Mouse (Mus musculus) c-Kit-positive CD71-positive TER-119-negative erythroid progenitor cells, embryonic 14.5 days (primary cell): ENCODE data around the gene Ppp1r3c.

ENCODE experiments used
- DNase-seq: peaks from one replicate; pipeline ENCODE4 v3.0.0-alpha.2; 2013; ENCODE audit warnings: low read depth

Ppp1r3c gene

DNA sequence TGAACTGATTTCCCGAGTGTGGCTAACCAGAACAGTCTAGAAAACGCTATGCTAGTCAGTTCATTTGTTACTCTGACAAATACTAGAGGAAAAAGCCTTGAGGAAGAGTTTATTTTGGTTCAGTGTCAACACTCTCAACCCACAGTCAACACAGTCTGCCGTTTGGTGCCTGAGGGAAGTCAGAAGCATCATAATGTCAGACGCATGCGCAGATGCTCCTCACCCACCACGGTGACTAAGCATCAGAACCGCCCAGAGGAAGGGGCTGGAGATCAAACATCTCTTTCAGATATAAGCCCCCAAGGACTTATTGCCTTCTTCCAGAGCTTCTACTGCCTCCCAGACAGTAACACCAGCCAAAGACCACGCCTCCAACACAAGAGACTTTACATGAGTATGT is 15.3 kb downstream of the Ppp1r3c start:
- DNase-seq = no peak

DNA sequence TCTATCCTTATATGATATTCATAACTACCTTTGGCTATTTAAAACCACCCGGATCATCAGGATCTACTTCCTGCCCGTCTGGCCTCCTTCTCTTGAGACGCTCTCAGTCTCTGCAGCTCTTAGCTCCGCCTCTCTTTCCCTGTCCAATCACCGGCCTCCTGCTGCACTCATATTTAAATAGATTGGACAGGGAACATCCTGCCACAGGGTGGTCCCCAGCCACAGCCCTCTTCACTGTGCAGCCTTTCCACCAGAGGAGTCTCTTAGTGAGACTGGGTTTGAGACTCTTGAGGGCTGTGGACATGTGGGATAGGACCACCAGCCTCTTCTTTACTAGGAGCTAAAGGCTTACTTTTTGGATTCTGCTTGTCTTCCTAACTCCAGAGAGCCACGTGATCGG is 20.2 kb downstream of the Ppp1r3c start:
- no peak for DNase-seq

DNA sequence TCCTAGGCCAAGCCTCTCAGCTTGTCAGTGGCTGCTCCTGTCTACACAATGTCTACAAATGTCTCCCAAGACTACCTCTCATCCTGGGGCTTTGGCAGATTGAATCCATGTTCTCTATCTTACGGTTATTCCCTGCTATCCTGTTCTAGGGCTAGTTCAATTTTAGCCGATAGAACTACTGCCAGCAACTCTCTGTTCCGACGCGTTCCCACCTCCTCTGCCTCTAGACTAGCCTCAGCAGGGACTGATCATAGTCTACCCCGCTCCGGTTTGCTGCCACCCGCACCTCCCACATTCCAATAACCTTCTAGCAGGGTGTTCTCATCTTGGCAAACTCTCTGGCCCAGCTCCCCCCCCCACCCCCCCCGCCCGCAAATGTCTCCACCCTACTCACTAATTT is 20.9 kb downstream of the Ppp1r3c start:
- DNase-seq = no peak

DNA sequence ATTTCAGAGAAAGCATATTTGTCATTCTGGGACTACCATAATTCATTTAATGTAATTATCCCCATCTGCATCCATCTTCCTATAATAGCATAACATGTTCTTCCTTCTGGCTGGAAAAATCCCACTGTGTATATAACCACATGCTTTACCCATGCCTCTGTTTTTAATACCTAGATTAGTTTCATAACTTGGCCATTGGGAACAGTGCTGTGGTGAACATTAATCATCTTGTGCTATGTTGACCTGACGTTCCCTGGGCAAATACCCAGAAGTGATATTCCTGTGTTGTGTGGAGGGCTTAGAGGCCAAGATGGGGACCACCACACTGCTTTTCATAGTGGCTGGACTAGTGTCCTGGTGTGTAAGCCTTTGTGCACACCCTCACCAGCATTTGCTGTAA is 22.0 kb downstream of the Ppp1r3c start:
- DNase-seq = no peak

DNA sequence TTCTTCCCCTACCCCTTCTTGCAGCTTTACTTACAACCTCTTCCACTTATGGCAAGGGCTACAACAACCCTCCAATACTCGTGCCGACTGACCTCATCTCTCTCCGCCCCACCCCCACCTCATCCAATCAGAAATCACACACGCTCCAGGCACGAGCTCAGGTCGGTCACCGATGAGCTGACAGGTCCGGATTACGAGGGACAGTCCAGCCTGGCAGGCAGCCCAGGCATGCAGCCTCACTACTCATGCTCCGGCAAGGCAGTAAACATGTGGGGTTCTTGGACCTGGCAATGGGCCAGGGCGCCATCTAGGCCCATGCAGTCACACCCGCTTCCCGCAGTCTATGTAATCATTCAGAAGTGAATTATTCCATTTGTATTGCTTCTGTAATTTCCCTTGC is 23.4 kb downstream of the Ppp1r3c start:
- no peak for DNase-seq

DNA sequence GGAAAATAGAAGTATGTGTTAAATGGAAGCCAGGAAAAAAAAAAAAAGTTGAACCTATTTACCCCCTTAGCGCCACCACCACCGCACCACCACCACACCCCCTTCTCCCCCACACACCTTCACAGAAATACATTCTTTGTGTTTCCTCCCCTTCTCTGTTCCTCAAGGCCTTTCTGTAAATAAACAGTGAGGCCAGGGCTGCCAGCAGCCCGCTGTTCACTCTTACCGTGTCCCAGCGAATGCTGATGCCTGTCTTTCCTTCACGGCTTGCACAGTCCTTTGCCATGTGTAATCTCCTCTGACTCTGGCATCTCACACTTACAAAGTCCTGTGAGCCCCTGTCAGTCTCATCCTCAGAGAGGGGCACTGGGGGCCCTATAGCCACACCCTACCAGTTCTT is 30.3 kb downstream of the Ppp1r3c start:
- no peak for DNase-seq

DNA sequence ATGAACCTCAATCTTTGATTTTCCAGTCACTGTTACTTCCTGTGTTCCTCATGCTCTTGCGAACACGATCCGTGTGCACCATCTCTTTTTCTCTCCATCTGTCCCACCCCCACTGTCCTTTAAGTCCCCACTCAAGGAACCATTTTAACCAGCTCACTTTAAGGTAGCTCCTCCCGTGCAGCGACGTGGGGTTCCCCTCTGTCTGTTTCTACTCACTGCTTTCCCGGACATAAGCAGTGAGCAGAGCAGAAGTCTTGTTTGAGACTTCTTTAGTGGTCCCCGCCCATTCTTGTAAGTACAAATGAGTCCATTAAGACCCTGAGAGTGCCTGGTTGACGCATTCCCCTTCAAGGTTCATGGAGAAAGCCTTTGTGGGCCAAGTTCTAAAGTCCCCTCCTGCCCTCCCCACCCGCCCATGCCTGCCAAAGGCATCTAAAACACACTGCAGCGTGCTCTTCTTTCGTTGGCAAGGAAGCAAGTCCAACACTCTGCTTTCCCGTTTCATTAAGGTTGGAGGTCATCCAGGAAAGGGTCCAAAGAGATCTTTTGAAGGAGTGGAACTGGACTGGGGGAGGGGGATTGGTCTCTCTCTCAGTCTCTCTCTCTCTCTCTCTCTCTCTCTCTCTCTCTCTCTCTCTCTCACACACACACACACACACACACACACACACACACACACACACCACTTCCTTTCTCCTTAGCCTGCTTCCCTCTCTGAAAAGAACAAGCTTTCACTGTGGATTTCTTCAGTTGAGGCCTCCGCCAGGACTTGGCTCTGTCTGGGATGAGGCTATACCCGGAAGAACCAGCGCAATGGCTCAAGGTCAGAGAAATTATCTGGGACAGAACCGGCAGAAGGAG is 30.9 kb downstream of the Ppp1r3c start:
- DNase-seq = no peak

DNA sequence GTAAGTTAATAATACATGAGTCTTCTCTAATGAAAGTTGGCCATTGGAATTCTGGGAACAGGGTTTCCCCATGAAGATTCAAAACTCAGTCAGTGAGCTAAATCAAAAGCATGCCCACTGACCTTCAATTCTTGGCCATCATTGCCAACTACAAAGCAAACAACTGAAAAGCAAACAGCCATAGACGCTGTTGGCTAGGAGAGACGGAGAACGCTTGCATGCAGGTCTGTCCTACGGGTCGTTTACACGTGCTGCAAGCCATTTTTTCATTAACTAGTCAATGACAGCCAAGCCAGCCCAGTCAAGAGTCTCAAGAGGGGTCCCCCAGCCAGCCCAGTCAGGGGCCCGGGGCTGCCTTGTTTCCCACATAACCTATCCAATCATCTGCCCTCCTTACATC is 31.7 kb downstream of the Ppp1r3c start:
- no peak for DNase-seq

DNA sequence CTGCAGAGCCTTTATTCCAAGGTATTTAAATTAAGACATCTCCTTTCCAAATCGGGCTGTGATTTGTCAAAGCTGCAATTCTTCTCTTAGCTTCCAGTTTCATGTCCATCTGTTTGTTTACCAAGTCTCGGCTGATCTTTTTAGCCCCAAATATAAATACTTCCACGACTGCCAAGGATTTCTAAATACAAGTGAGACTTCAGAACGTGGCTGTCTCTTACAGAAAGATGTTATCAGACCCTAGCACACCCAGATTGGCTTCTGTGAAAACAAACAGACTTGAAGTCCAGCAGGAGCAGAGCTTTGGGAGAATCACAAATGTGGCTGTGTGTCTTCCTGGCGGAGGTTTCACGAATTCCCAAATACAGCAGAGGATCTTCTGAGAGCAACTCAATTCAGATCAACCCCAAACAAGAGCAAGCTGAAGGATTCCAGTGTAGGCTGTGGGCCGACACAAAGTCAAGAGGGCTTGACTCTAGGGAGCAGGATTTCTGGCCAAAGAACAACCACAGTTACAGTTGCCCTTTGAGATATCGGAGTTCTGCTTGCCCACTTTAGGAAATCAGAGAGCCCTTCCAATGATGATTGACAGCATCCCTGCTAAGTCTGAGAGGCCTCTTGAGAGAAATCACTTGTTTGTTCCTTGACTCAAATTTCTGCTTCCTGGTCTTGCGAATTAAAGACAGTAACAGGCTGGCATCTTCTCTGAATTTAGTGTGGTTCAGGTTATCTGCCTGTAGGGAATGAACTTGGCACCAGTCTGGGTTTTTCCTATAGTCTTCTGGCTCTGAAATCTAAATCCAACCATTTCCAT is 34.4 kb downstream of the Ppp1r3c start:
- no peak for DNase-seq

DNA sequence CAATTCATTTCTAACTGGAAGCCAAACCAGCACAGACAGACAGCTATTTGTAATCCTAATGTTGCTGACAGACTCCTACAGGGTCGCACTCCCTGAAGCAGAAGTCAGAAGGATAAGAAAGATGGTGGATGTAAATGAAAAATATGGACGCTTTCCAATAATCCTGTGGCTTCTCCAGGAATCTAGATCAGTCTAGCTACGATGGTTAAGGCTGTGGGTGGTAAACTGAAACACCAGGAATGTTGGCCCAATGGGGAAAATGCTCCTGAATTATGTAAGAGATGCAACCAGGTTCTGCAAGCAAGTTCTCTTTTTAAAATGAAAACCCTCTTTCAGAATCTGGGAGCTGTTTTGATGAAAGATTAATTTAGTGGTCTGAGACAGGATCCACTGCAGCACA is 35.1 kb downstream of the Ppp1r3c start:
- DNase-seq = no peak

DNA sequence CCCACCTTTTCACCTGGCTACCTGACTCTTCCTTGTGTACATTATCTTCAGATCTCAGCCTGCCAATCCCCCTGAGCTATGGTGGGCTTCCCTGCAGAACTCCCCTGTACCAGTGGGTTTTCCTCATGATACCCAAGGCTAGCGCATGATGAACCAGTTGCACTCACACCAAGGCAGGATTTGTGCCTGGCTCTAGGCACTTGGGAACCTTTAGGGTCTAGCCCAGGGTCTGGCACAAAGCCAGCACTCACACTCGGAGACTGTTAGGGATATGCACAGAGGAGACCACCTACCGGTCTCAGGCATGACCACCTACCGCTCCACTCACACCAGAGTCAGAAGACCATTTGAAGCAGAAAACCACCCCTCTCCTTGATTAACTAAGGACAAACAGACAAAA is 35.5 kb downstream of the Ppp1r3c start:
- DNase-seq = no peak

DNA sequence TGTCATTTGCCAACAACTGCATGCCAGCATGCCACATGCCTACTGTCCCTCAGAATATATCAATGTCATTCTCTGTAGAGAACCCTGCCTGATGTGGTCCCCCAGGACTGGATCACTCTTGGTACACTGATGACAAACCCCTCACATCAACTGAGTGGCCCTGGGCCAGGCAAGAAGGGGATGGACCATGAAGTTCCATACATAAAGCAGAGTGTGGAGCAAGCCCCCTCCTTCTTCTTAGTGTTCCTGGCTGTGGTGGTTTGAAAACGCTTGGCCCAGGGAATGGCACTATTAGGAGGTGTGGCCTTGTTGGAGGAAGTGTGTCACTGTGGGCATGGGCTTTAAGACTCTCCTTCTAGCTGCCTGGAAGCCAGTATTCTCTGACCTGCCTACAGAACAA is 37.3 kb downstream of the Ppp1r3c start:
- DNase-seq = no peak

DNA sequence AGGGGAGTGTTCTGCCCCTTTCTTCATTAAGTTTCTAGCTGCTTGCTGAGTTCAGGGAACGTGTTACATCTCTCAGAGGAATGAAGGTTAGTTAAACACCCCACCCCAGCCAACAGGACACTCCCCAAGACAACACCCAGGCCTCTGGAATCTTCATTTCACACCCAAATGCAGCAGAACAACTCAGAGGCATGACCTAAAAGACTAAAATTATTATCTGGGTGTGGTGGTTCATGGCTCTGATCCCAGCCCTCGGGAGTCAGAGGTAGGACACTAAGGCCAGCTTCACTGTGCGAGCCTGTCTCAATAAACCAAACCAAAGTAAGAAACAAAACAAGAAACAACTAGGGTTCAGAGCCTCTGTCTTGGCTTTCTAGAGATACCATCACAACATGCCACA is 38.3 kb downstream of the Ppp1r3c start:
- no peak for DNase-seq

DNA sequence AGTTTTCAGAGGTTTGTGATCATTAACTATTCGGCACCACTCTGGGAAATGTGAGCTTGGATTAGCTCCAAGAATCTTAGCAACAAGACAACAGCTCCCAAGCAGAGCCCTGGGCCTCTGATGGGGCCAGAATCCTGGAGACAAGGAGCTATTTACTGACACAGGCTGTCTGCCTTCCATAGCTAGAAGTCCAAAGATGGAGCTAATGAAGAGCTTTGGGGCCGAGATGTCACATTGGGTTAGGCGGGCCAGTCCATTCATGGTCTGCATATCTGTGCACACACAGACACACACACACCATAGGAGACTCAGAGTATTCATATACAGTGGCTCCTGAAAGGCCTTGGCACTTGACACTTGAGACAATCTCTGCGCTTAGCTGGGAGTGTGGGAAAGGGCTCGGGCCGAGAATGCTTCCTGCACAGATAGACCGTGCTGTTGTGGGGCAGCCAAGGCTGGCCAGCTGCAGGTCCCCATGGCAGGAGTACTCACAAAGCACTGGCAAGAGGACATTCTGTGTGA is 39.8 kb downstream of the Ppp1r3c start:
- no peak for DNase-seq

DNA sequence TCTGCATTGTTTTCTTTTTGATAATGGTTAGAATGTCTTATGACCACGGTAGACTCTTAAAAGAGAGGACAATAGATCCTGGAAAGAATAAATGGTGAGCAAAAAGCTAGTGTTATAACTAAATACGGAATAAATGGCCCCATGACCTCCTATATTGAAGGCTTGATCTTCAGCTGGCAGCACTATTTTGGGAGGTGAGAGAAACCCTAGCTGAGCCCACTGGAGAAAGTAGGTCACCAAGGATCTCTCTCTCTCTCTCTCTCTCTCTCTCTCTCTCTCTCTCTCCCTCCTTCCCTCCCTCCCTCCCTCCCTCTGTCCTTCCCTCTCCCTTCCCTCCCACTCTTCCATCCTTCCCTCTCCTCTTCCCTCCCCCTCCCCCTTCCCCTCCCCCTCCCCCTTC is 42.9 kb downstream of the Ppp1r3c start:
- DNase-seq = no peak

DNA sequence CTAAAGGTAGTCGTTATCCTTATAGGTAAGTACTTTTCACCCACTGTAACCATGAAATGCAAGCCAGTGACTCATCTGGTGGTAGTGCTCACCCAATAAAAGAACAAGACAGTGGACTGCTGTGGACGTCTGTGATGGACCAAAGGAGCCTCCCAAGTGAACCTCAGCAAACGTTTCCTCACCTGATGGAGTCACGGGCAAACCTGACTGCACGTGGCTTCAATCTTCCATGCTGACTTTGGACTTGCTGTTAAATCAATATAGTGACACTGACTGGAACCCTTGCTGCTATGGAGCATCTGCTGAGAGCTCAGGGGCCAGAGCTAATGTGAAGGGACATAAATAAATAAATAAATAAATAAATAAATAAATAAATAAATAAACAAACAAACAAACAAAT is 44.5 kb downstream of the Ppp1r3c start:
- DNase-seq = no peak

DNA sequence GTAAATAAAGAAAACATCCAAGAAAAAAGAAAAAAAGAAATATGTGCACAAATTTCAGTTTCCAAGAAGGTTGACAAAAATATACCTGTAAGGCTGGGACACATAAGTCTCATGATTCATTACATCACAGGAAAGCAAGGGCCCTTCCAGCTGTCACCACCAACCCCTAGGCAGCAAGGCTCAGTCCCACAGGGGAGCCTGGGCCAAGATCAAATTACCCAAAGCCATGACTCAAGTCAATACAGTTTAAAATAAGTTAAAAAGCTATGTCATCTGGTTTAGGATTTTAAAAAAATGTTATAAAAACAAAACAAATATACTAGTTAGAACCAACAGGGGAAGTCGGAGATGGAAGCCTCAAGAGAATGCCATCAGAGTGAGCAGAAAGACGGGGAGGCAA is 45.2 kb downstream of the Ppp1r3c start:
- no peak for DNase-seq

DNA sequence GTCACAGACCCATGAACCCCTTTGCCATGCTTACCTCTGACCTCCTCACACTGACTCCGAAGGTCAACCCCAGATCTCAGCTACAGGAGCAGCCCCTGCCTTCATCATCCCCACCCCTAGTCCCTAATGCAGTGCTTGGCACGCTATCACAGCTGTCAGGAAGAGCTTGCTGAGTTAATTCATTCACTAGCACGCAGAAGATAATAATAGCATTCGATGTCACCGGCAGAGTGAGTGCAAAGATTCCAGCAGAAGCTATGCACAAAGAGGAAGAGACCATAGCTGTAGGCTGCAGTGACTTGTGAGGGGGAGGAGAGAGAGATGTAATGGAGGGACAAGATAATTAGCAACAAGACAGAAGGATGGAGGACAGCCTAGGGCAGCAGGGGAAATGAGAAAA is 47.2 kb downstream of the Ppp1r3c start:
- DNase-seq = no peak

DNA sequence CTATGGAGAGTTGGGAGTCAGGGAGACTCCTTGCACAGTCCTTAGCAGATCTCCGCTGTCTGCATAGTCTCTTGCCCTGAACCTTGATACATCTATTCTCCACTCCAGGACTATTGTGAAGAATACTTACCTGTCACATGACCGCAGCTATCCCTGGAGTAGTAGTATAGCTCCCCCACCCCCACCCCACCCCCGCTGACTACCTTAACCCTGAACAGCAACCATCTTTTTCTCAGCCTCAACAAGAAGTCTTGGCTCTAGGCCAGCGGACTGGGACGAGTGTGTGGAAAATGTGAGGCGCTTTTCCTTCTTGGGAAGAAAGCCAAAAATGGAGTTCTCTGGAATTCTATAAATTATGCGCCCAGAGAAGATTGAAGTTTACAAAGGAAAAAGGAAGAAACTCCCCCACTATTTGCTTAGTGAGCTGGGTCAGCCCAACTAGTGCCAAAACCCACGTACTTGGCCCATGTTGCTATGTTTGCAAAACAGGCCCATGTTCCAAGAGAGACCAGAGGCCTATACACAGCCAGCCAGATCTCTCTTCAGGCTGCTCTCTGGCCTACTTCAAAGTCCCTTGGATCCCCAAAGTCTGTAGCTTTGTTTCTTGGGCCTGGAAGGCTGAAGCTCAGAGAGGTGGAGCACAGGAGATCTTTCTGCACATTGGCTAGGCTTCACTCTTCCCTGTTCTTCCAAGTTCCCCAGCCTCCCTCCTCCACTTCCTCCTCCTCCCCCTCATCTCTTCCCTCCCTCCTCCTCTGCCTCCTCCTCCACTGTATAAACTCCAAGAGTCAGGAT is 48.4 kb downstream of the Ppp1r3c start:
- no peak for DNase-seq

DNA sequence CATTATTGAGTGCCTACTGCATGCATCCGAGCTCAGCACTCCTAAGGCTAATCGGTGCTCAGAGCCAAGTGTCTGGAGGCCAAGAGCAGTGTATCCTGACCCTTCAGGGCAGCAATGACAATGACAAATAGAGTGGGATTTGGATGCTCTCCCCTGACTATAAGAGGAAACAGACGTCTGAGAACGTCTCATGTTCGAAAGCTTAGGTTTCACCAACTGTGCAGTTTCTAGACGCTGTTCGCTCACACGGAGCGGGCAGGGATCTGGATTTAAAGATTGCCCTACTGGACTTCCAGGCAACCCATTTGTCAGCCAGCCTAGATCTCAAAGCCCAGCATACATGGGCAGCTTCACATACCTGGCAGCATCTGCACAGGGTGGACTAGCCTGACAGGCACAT is 49.4 kb downstream of the Ppp1r3c start:
- no peak for DNase-seq

DNA sequence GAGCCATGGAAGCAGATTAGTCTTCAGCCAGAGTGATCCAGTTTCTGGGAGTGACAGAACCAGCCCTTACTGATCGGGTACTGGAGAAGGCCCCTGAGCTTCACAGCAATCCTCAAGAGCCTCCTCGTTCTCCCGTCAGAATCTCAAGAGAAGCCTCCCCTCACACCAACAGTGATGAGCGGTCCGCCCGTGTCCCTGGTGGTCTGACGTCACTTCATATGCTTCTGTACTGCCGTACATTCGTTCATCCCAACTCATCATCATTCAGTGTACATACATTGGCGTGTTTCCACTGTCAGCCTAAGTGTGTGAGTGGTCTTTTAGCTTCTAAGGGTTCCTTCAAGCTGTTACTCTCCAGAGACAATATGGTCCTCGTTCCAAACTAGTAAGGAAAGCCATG is 50.4 kb downstream of the Ppp1r3c start:
- no peak for DNase-seq

DNA sequence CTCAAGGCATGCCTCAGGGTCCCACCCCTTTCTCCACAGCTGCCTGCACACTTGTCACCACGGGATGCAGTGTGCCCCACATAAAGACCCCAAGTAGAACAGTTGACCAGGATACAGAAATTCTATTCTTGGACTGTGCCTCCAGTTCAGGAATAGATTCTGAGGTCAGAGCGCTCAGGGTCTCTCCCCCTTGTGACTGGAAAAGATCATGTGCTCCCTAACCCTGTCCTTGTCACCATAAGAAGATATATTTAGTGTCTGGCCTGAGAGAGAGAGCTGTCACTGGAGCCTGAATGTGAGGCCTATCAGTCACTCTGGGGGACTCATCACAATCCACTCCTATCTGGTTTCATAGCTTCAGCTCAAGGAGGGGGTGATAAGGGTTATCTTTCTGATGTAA is 53.9 kb downstream of the Ppp1r3c start:
- no peak for DNase-seq
